Mouse (Mus musculus): Measurements from ENCODE around the gene Prkcz.
A peak's percentile ranks its signal among the peaks of the same experiment; 100 is the strongest.

DNA sequence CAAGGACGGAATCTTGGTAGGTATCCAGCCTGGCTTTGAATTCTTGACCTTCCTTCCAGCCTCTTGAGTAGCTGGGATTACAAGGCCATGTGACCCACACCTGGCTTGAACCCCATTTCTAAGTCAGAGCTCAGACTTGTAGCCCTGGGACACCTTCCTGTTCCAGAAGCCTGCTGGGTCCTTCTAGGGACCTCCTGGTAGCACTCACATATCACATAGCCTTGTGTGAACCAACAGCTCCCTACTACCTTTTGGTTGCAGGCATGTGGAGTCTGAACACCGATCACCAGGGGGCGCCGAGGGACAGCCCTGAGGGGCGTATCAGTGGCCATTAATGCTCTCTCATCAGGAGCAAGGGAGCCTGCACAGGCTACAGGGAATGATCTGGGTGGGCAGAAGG, 92.8 kb downstream of the Prkcz start:
- peak; percentile 78 for TF ChIP-seq CTCF (IDR thresholded peaks at IDR 0.05; ENCODE audit: low read depth)
- no peak for TF ChIP-seq EP300 (optimal IDR thresholded peaks at IDR 0.05)
